Mouse (Mus musculus): Measurements from ENCODE around the gene Flnc.
A peak's percentile ranks its signal among the peaks of the same experiment; 100 is the strongest.

The Flnc gene

GRCm38 (mm10) chr6:29432156-29432555, 900 bp upstream of the Flnc start:
- no peak for DNase-seq (ENCODE audit: low read depth)

GRCm38 (mm10) chr6:29432676-29433037, 399 bp upstream of the Flnc start:
- no peak for DNase-seq (ENCODE audit: low read depth)

- DNase-seq (ENCODE audit: low read depth) = no peak
Measured at GRCm38 (mm10) chr6:29433804-29434795, 1.0 kb downstream of the Flnc start.

GRCm38 (mm10) chr6:29434911-29435691, 2.0 kb downstream of the Flnc start:
- no peak for DNase-seq (ENCODE audit: low read depth)

- no peak for DNase-seq (ENCODE audit: low read depth)
Measured at GRCm38 (mm10) chr6:29435940-29436451, 2.9 kb downstream of the Flnc start.

GRCm38 (mm10) chr6:29436461-29436934, 3.4 kb downstream of the Flnc start:
- DNase-seq (ENCODE audit: low read depth) = peak; percentile 90

GRCm38 (mm10) chr6:29439251-29439650, 6.2 kb downstream of the Flnc start:
- DNase-seq (ENCODE audit: low read depth) = no peak

GRCm38 (mm10) chr6:29439789-29440188, 6.7 kb downstream of the Flnc start:
- no peak for DNase-seq (ENCODE audit: low read depth)

- no peak for DNase-seq (ENCODE audit: low read depth)
Measured at GRCm38 (mm10) chr6:29444773-29445172, 11.7 kb downstream of the Flnc start.

GRCm38 (mm10) chr6:29445354-29445753, 12.3 kb downstream of the Flnc start:
- DNase-seq (ENCODE audit: low read depth) = no peak

- no peak for DNase-seq (ENCODE audit: low read depth)
Measured at GRCm38 (mm10) chr6:29449858-29450257, 16.8 kb downstream of the Flnc start.

GRCm38 (mm10) chr6:29450667-29451066, 17.6 kb downstream of the Flnc start:
- no peak for DNase-seq (ENCODE audit: low read depth)

- no peak for DNase-seq (ENCODE audit: low read depth)
Measured at GRCm38 (mm10) chr6:29461502-29461901, 28.4 kb downstream of the Flnc start.

GRCm38 (mm10) chr6:29463388-29463787, 30.3 kb downstream of the Flnc start:
- DNase-seq (ENCODE audit: low read depth) = no peak

- DNase-seq (ENCODE audit: low read depth) = peak; percentile 89
Measured at GRCm38 (mm10) chr6:29467583-29468354, 34.7 kb downstream of the Flnc start, which contains the start of gene Atp6v1f. Gene Atp6v1f (plus strand): TSS chr6:29467718.

- no peak for DNase-seq (ENCODE audit: low read depth)
Measured at GRCm38 (mm10) chr6:29468851-29469250, 35.8 kb downstream of the Flnc start.

- no peak for DNase-seq (ENCODE audit: low read depth)
Measured at GRCm38 (mm10) chr6:29471137-29471536, 38.1 kb downstream of the Flnc start, which contains the start of gene Atp6v1fnb. Gene Atp6v1fnb (plus strand): TSS chr6:29471437.

GRCm38 (mm10) chr6:29473941-29474691, 41.1 kb downstream of the Flnc start:
- DNase-seq (ENCODE audit: low read depth) = no peak

GRCm38 (mm10) chr6:29474736-29475135, 41.7 kb downstream of the Flnc start:
- no peak for DNase-seq (ENCODE audit: low read depth)

GRCm38 (mm10) chr6:29482691-29483090, 49.6 kb downstream of the Flnc start:
- DNase-seq (ENCODE audit: low read depth) = no peak
